Mouse (Mus musculus) brain, embryonic 14.5 days (tissue): ENCODE data around the gene Ube4b.

ENCODE experiments used
- CTCF ChIP-seq: fragments of 200-500 bp; IDR thresholded peaks from 2 replicates; pipeline ENCODE4 v1.5.1; 2012; ENCODE audit warnings: inconsistent platforms, mild to moderate bottlenecking, moderate library complexity, borderline replicate concordance; ENCODE audit not compliant: insufficient read depth, insufficient read length; ENCODE audit errors: extremely low read depth
- POLR2A ChIP-seq: fragments of 200-500 bp; IDR thresholded peaks from 2 replicates; pipeline ENCODE4 v1.6.1; 2012; ENCODE audit warnings: mild to moderate bottlenecking, inconsistent platforms, borderline replicate concordance; ENCODE audit not compliant: poor library complexity, insufficient read depth, insufficient read length, severe bottlenecking; ENCODE audit errors: extremely low read depth

DNA sequence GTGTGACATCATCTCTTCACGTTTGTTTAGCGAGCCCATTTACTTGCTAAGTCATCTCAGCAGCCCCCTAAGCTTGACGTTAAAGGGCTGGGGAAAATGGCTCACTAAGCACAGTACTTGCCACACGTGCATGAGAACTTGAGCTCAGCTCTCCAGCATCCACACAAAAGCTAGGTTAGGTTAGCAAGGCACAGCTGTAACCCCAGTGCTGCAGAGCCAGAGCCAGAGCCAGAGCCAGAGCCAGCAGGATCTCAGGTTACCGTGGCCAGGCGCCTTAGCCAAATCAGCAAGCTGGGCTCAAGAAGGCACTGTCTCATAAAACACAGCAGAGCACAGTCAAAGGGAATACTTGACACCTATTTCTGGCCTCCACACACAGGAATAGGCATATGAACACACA lies 31.0 kb downstream of the Ube4b start:
- TF ChIP-seq CTCF (no peak), POLR2A (no peak)
